Mouse (Mus musculus): ENCODE results near the gene Sestd1. TPM values are rescaled to one million over a fixed set of nuclear protein-coding genes. Genes with fewer than 3 reads are reported as not detected.

The Sestd1 gene
- polyA plus RNA-seq, 1 experiment from 2014 or later = 27.9 TPM

DNA sequence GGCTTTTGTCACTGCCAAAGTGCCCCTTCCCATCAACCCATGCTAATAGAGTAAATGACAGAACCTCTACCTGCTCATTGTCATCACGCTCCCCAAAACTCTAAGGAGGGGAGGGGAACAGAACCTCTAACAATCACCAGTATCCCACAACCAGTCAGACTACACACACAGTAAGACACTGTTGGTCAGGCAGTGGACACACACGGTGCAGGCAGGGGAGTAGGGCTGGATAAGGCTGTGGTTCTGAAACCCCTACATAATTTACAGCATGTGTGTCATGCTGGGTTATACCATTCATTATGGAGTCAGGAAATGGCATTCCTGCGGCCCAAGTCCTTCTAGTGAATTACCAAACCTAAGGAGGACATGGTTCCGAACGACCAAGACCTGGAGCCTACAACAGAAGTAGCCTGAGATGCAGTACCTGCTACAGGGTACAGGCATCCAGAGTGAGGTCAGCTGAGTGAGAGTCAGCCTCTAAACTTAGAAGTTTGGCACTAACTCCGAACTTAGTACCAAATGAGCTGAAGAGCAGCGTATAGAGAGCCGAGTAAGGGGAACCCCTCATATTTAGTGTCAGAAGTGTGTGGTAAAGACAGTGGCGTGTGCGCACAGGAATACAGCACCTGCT, 33.1 kb downstream of the Sestd1 start:
- no peaks in the 10 kb centered on the region for H3K9me3 ChIP-seq (ENCODE audit: low read depth, low read length)
- no peak overlapping the region for H3K27ac ChIP-seq (ENCODE audit: low read depth)
- ATAC-seq (ENCODE audit: insufficient read depth) (no peak), DNase-seq (no peak)
- WGBS = 82% methylated on average over 10 of the region's 10 CpGs
- H3K4me3 ChIP-seq (ENCODE audit: low read depth, low read length) = no peak overlapping the region
- no peaks in the 10 kb centered on the region for H3K4me1 ChIP-seq (ENCODE audit: insufficient read depth)
- no peak for TF ChIP-seq CTCF (IDR thresholded peaks at IDR 0.05; ENCODE audit: low read depth)
- no peak overlapping the region for H3K9ac ChIP-seq
- peaks cover 14% of the 10 kb centered on the region; the same call in 1 of the 2 replicates for H3K36me3 ChIP-seq (ENCODE audit: insufficient read depth)
- H3K27me3 ChIP-seq (ENCODE audit: insufficient read depth, low read length) = no peaks in the 10 kb centered on the region
- H3K4me2 ChIP-seq = no peak overlapping the region

- Histone ChIP-seq H3K27ac (ENCODE audit: low read depth) (no peak overlapping the region), H3K4me2 (no peak overlapping the region), H3K27me3 (ENCODE audit: insufficient read depth, low read length) (no peaks in the 10 kb centered on the region), H3K4me3 (ENCODE audit: low read depth, low read length) (no peak overlapping the region), H3K9ac (no peak overlapping the region), H3K4me1 (ENCODE audit: insufficient read depth) (no peaks in the 10 kb centered on the region), H3K9me3 (ENCODE audit: low read depth, low read length) (no peaks in the 10 kb centered on the region), H3K36me3 (ENCODE audit: insufficient read depth) (peaks cover 21% of the 10 kb centered on the region)
- ATAC-seq (ENCODE audit: insufficient read depth) (no peak), DNase-seq (no peak)
- WGBS = 57% methylated on average over 3 of the region's 3 CpGs
- no peak for TF ChIP-seq CTCF (IDR thresholded peaks at IDR 0.05; ENCODE audit: low read depth)
Measured at GRCm38 (mm10) chr2:77245806-77246205, 34.6 kb downstream of the Sestd1 start.

- ATAC-seq (ENCODE audit: insufficient read depth) (no peak), DNase-seq (no peak)
- Histone ChIP-seq H3K36me3 (ENCODE audit: insufficient read depth) (peaks cover 40% of the 10 kb centered on the region), H3K27me3 (ENCODE audit: insufficient read depth, low read length) (no peaks in the 10 kb centered on the region), H3K9me3 (ENCODE audit: low read depth, low read length) (no peaks in the 10 kb centered on the region), H3K4me3 (ENCODE audit: low read depth, low read length) (no peak overlapping the region), H3K4me1 (ENCODE audit: insufficient read depth) (no peaks in the 10 kb centered on the region), H3K27ac (ENCODE audit: low read depth) (no peak overlapping the region), H3K4me2 (no peak overlapping the region), H3K9ac (no peak overlapping the region)
- TF ChIP-seq CTCF (IDR thresholded peaks at IDR 0.05; ENCODE audit: low read depth) = no peak
- 86% methylated on average over 6 of the region's 6 CpGs for WGBS
Measured at GRCm38 (mm10) chr2:77242248-77242647, 38.1 kb downstream of the Sestd1 start.

DNA sequence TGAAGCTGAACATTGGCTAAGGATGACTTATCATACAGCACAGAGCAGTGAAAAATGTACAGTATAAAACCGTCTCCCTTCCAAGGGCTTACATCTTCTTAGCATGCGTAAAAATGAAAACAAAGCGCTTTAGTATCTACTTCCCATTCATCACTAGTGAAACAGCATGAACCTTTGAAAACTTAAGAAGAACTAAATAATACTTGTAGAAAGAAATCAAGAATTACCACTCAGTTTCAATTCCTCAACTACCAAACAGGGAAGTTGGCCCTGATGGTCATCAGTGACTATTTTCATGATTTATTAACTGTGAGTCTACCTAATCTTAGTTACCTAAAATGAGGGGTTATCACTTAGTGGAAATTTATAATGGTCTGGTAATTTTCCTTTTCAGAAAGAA, 41.8 kb downstream of the Sestd1 start:
- H3K4me2 ChIP-seq = no peak overlapping the region
- H3K27me3 ChIP-seq (ENCODE audit: insufficient read depth, low read length) = no peaks in the 10 kb centered on the region
- H3K36me3 ChIP-seq (ENCODE audit: insufficient read depth) = peaks cover 35% of the 10 kb centered on the region
- TF ChIP-seq CTCF (IDR thresholded peaks at IDR 0.05; ENCODE audit: low read depth) = no peak
- no peaks in the 10 kb centered on the region for H3K9me3 ChIP-seq (ENCODE audit: low read depth, low read length)
- H3K4me1 ChIP-seq (ENCODE audit: insufficient read depth) = no peaks in the 10 kb centered on the region
- no peak overlapping the region for H3K4me3 ChIP-seq (ENCODE audit: low read depth, low read length)
- H3K9ac ChIP-seq = no peak overlapping the region
- ATAC-seq (ENCODE audit: insufficient read depth) = no peak
- WGBS = 79% methylated on average over 3 of the region's 3 CpGs
- no peak overlapping the region for H3K27ac ChIP-seq (ENCODE audit: low read depth)
- no peak for DNase-seq

DNA sequence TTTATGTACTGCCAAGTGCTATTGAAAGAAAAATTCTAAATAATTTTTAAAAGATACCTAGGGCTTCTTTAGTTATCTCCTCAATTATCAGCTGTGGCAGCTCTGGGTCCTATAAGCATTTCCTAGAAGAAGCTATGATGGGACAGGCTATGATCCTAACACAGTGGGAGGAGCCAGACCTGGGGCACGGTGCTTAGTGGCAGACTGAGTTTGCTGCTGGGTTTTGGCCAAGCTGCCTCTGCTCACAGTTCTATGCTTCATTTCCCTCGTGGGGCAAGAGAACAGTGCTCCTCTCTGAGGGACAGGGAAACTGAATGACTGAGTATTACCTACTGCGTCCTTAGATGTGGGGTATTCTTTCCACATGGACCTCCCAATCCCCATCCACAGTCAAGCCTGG, 42.3 kb downstream of the Sestd1 start:
- 61% methylated on average over 3 of the region's 3 CpGs for whole genome bisulfite sequencing
- ATAC-seq (ENCODE audit: insufficient read depth) (no peak), DNase-seq (no peak)
- Histone ChIP-seq H3K9me3 (ENCODE audit: low read depth, low read length) (no peaks in the 10 kb centered on the region), H3K4me2 (no peak overlapping the region), H3K4me3 (ENCODE audit: low read depth, low read length) (no peak overlapping the region), H3K27me3 (ENCODE audit: insufficient read depth, low read length) (no peaks in the 10 kb centered on the region), H3K27ac (ENCODE audit: low read depth) (no peak overlapping the region), H3K9ac (no peak overlapping the region), H3K36me3 (ENCODE audit: insufficient read depth) (peaks cover 34% of the 10 kb centered on the region), H3K4me1 (ENCODE audit: insufficient read depth) (no peaks in the 10 kb centered on the region)
- no peak for TF ChIP-seq CTCF (IDR thresholded peaks at IDR 0.05; ENCODE audit: low read depth)

- no peak overlapping the region for H3K4me2 ChIP-seq
- WGBS = 79% methylated on average over 4 of the region's 4 CpGs
- H3K9me3 ChIP-seq (ENCODE audit: low read depth, low read length) = no peaks in the 10 kb centered on the region
- H3K27me3 ChIP-seq (ENCODE audit: insufficient read depth, low read length) = no peaks in the 10 kb centered on the region
- ATAC-seq (ENCODE audit: insufficient read depth) (no peak), DNase-seq (no peak)
- no peak overlapping the region for H3K9ac ChIP-seq
- peaks cover 46% of the 10 kb centered on the region for H3K36me3 ChIP-seq (ENCODE audit: insufficient read depth)
- H3K4me3 ChIP-seq (ENCODE audit: low read depth, low read length) = no peak overlapping the region
- H3K4me1 ChIP-seq (ENCODE audit: insufficient read depth) = no peaks in the 10 kb centered on the region
- H3K27ac ChIP-seq (ENCODE audit: low read depth) = no peak overlapping the region
- no peak for TF ChIP-seq CTCF (IDR thresholded peaks at IDR 0.05; ENCODE audit: low read depth)
Measured at GRCm38 (mm10) chr2:77236860-77237259, 43.5 kb downstream of the Sestd1 start.

DNA sequence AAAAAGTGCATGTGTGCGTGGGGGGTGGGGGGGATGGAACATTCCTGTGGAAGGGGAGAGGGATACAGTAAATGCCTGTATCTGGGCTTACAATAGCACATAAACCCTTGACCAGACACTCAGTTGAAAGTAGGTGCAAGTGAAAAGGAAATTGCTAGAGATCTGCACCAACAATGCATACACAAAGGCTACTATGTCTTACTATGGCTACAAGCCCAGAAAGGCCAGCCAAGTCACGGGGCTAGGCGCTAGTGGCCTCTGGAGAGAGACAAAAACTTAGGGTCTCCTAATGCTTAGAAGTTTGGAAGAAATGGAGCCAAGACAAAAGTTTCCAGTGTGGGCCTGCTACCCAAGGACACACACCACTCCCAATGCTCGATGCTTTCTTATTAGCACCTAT, 44.5 kb downstream of the Sestd1 start:
- peak; percentile 82 for ATAC-seq (ENCODE audit: insufficient read depth)
- H3K4me2 ChIP-seq = no peak overlapping the region
- no peaks in the 10 kb centered on the region for H3K27me3 ChIP-seq (ENCODE audit: insufficient read depth, low read length)
- no peak overlapping the region for H3K4me3 ChIP-seq (ENCODE audit: low read depth, low read length)
- no peaks in the 10 kb centered on the region for H3K9me3 ChIP-seq (ENCODE audit: low read depth, low read length)
- H3K36me3 ChIP-seq (ENCODE audit: insufficient read depth) = peaks cover 45% of the 10 kb centered on the region
- no peak for TF ChIP-seq CTCF (IDR thresholded peaks at IDR 0.05; ENCODE audit: low read depth)
- WGBS = 63% methylated on average over 4 of the region's 4 CpGs
- H3K9ac ChIP-seq = no peak overlapping the region
- 0 out of 2 replicates have a peak overlapping the region, but pooled peaks have one; percentile 18 for H3K27ac ChIP-seq (ENCODE audit: low read depth)
- peak; percentile 74 for DNase-seq
- H3K4me1 ChIP-seq (ENCODE audit: insufficient read depth) = no peaks in the 10 kb centered on the region

Data from lung, embryonic 14.5 days (tissue).